Mouse (Mus musculus) bone marrow, adult 2 months (tissue): ENCODE data around the gene Treml2.

Source experiments
- CTCF ChIP-seq: fragments of 200-500 bp; IDR thresholded peaks from 2 replicates; pipeline ENCODE4 v1.5.1; 2011; ENCODE audit warnings: low read length, control low read depth; ENCODE audit not compliant: control insufficient read depth, insufficient read depth
- POLR2A ChIP-seq: fragments of 200-500 bp; IDR thresholded peaks from 2 replicates; pipeline ENCODE4 v1.6.1; 2011; ENCODE audit warnings: low read depth, mild to moderate bottlenecking, control low read depth, low read length, borderline replicate concordance; ENCODE audit not compliant: control insufficient read depth

- TF ChIP-seq POLR2A, result no peak
- TF ChIP-seq CTCF, result no peak
Measured at GRCm38 (mm10) chr17:48299756-48300155, 458 bp downstream of the Treml2 start.
